Mouse (Mus musculus) layer of hippocampus, adult 18-20 months (tissue): Measurements from ENCODE around the gene Nop2. TPM values are rescaled to one million over a fixed set of nuclear protein-coding genes. Genes with fewer than 3 reads are reported as not detected.

ENCODE experiments used
- DNase-seq, 2 experiments: peaks; one replicate each; pipeline ENCODE4 v3.0.0; 2022; ENCODE audit warnings: low spot score in 2 of 2
- microRNA-seq, 2 experiments: library from miRNA; unstranded; fragments of <30 nt; microRNA quantifications; one replicate each; pipeline ENCODE4 v1.2.0; 2021
- total RNA-seq, 2 experiments: library from RNA; stranded (reverse); gene quantifications; 2 replicates each; pipeline ENCODE4 v1.2.3; 2021

Nop2 gene
- total RNA-seq, 2 experiments from 2014 or later: 31.3 to 32.4 TPM

GRCm38 (mm10) chr6:125166861-125167650 is 35.3 kb downstream of the Nop2 start:
- DNase-seq: peak in 1 of 2 experiments; percentile 68

GRCm38 (mm10) chr6:125168086-125168485 is 36.4 kb downstream of the Nop2 start:
- peak in 1 of 2 experiments; percentile 57 for DNase-seq

GRCm38 (mm10) chr6:125170194-125170593 is 38.5 kb downstream of the Nop2 start:
- DNase-seq: no peak

GRCm38 (mm10) chr6:125172474-125172873 is 40.8 kb downstream of the Nop2 start:
- DNase-seq: no peak

GRCm38 (mm10) chr6:125173256-125173655 is 41.5 kb downstream of the Nop2 start:
- no peak for DNase-seq

- no peak for DNase-seq
These were observed 43.8 kb downstream of the Nop2 start for GRCm38 (mm10) chr6:125175469-125175868.

- DNase-seq: no peak
These were observed 47.9 kb downstream of the Nop2 start for GRCm38 (mm10) chr6:125179601-125180000.

- no peak for DNase-seq
These were observed 50.4 kb downstream of the Nop2 start for GRCm38 (mm10) chr6:125182133-125182532.

GRCm38 (mm10) chr6:125186203-125186602 is 54.5 kb downstream of the Nop2 start:
- no peak for DNase-seq

- no peak for DNase-seq
These were observed 59.1 kb downstream of the Nop2 start for GRCm38 (mm10) chr6:125190816-125191215.

- DNase-seq: peak; percentile 97 to 98
These were observed 59.8 kb downstream of the Nop2 start, which contains the start of the genes Ncapd2 and Mrpl51 for GRCm38 (mm10) chr6:125191332-125192015. TSS of gene Ncapd2 (minus strand) at chr6:125191701. TSS of gene Mrpl51 (plus strand) at chr6:125191801.

GRCm38 (mm10) chr6:125192016-125192714 is 60.5 kb downstream of the Nop2 start:
- DNase-seq: peak; percentile 86 to 91

- DNase-seq: no peak
These were observed 61.1 kb downstream of the Nop2 start for GRCm38 (mm10) chr6:125192841-125193240.

- DNase-seq: no peak
These were observed 61.7 kb downstream of the Nop2 start for GRCm38 (mm10) chr6:125193390-125193789.

Small RNA genes within 50 kb of the gene (microRNA-seq; reads per million reads assigned to microRNA genes)
- gene Mir7045: 1.2 to 2.5 reads per million in 2 experiments

Other genes with a start within 250 kb of the Nop2 start
- under 1 TPM in 1 of 2 experiments, not detected in 1; 0.25 TPM for gene Cd4, start 243.7 kb upstream of the Nop2 start, total RNA-seq
- 1 to 10 TPM; 2.6 to 3.6 TPM for gene Lag3, start 220.2 kb upstream of the Nop2 start, total RNA-seq
- gene Ptms, start 211.8 kb upstream of the Nop2 start, total RNA-seq: 1,000 to 10,000 TPM; 1,033 to 1,052 TPM
- 100 to 1,000 TPM; 631 to 670 TPM for gene Mlf2, start 200.5 kb upstream of the Nop2 start, total RNA-seq
- 100 to 1,000 TPM; 154 to 161 TPM for gene Cops7a, start 166.4 kb upstream of the Nop2 start, total RNA-seq
- gene Pianp, start 135.2 kb upstream of the Nop2 start, total RNA-seq: 100 to 1,000 TPM; 168 to 191 TPM
- gene Zfp384, start 122.8 kb upstream of the Nop2 start, total RNA-seq: 10 to 100 TPM; 43.1 to 44.9 TPM
- 10 to 100 TPM; 54.1 to 54.6 TPM for gene Ing4, start 92.1 kb upstream of the Nop2 start, total RNA-seq
- 10 to 100 TPM; 15.7 to 17.7 TPM for gene Acrbp, start 82.2 kb upstream of the Nop2 start, total RNA-seq
- under 1 TPM; 0.56 to 0.87 TPM for gene Lpar5, start 64.0 kb upstream of the Nop2 start, total RNA-seq
- 100 to 1,000 TPM; 153 to 176 TPM for gene Chd4, start 35.9 kb upstream of the Nop2 start, total RNA-seq
- 10 to 100 TPM; 63.0 to 69.1 TPM for gene Iffo1, start 13.3 kb downstream of the Nop2 start, total RNA-seq
- gene Gapdh, start 34.6 kb downstream of the Nop2 start, total RNA-seq: 1,000 to 10,000 TPM; 2,555 to 2,598 TPM
- gene Ncapd2, start 59.8 kb downstream of the Nop2 start, total RNA-seq: 10 to 100 TPM; 20.4 to 25.8 TPM
- gene Mrpl51, start 59.9 kb downstream of the Nop2 start, total RNA-seq: 10 to 100 TPM; 63.2 to 72.2 TPM
- 10 to 100 TPM; 82.2 to 86.4 TPM for gene Vamp1, start 83.6 kb downstream of the Nop2 start, total RNA-seq
- gene Tapbpl, start 100.0 kb downstream of the Nop2 start, total RNA-seq: 1 to 10 TPM; 4.1 to 4.4 TPM
- not detected for gene Cd27, start 105.1 kb downstream of the Nop2 start, total RNA-seq
- gene Tuba3a, start 154.1 kb downstream of the Nop2 start, total RNA-seq: not detected
- 1 to 10 TPM; 6.5 to 7.4 TPM for gene Ltbr, start 182.0 kb downstream of the Nop2 start, total RNA-seq
- gene Scnn1a, start 188.8 kb downstream of the Nop2 start, total RNA-seq: 1 to 10 TPM; 3.6 to 6.6 TPM
- gene Tnfrsf1a, start 217.5 kb downstream of the Nop2 start, total RNA-seq: 10 to 100 TPM; 11.7 to 11.8 TPM
- gene Plekhg6, start 248.9 kb downstream of the Nop2 start, total RNA-seq: under 1 TPM; 0.13 to 0.17 TPM